Mouse (Mus musculus) frontal cortex, postnatal 25 days (tissue): ENCODE measurements at regions not wholly inside any gene's neighbourhood (a gene's known extent, or its start where the extent isn't known, plus 50 kb on each side); places are given as distances from the start of the nearest gene placed in this dataset.

Experiments used
- DNase-seq, 2 experiments: peaks; one replicate each; pipeline ENCODE4 v3.0.0; 2022; ENCODE audit warnings: low spot score in 2 of 2

GRCm38 (mm10) chr15:94049638-94050273, 415.5 kb downstream of the Adamts20 start:
- no peak for DNase-seq

- DNase-seq = no peak
Measured at GRCm38 (mm10) chr15:94046186-94046585, 419.0 kb downstream of the Adamts20 start.

GRCm38 (mm10) chr15:94045131-94045756, 420.0 kb downstream of the Adamts20 start:
- peak in 1 of 2 experiments; percentile 10 for DNase-seq

GRCm38 (mm10) chr15:94032957-94033356, 432.3 kb downstream of the Adamts20 start:
- no peak for DNase-seq

GRCm38 (mm10) chr15:94025996-94026696, 430.5 kb upstream of the Prickle1 start:
- DNase-seq = no peak

GRCm38 (mm10) chr15:94025239-94025971, 429.7 kb upstream of the Prickle1 start:
- DNase-seq = no peak

- no peak for DNase-seq
Measured at GRCm38 (mm10) chr15:94024806-94025205, 429.1 kb upstream of the Prickle1 start.

- DNase-seq = no peak
Measured at GRCm38 (mm10) chr15:94024126-94024730, 428.5 kb upstream of the Prickle1 start.

- no peak for DNase-seq
Measured at GRCm38 (mm10) chr15:94023501-94023900, 427.8 kb upstream of the Prickle1 start.

- no peak for DNase-seq
Measured at GRCm38 (mm10) chr15:94017814-94018213, 422.1 kb upstream of the Prickle1 start.

GRCm38 (mm10) chr15:94011499-94011898, 415.8 kb upstream of the Prickle1 start:
- DNase-seq = peak in 1 of 2 experiments; percentile 17

- DNase-seq = no peak
Measured at GRCm38 (mm10) chr15:94006082-94006481, 410.4 kb upstream of the Prickle1 start.

- no peak for DNase-seq
Measured at GRCm38 (mm10) chr15:94004911-94005310, 409.2 kb upstream of the Prickle1 start.

- DNase-seq = no peak
Measured at GRCm38 (mm10) chr15:94003145-94003544, 407.5 kb upstream of the Prickle1 start.

- DNase-seq = no peak
Measured at GRCm38 (mm10) chr15:93994542-93994941, 398.9 kb upstream of the Prickle1 start.

- DNase-seq = no peak
Measured at GRCm38 (mm10) chr15:93990139-93990538, 394.4 kb upstream of the Prickle1 start.

GRCm38 (mm10) chr15:93988367-93988766, 392.7 kb upstream of the Prickle1 start:
- DNase-seq = no peak

- DNase-seq = no peak
Measured at GRCm38 (mm10) chr15:93986631-93987429, 391.1 kb upstream of the Prickle1 start.

GRCm38 (mm10) chr15:93982091-93982490, 386.4 kb upstream of the Prickle1 start:
- DNase-seq = no peak

- DNase-seq = no peak
Measured at GRCm38 (mm10) chr15:93977494-93977893, 381.8 kb upstream of the Prickle1 start.

GRCm38 (mm10) chr15:93974727-93975126, 379.0 kb upstream of the Prickle1 start:
- no peak for DNase-seq
